ENCODE assay signal across 12 mouse cellular contexts in the genomic region with DNA sequence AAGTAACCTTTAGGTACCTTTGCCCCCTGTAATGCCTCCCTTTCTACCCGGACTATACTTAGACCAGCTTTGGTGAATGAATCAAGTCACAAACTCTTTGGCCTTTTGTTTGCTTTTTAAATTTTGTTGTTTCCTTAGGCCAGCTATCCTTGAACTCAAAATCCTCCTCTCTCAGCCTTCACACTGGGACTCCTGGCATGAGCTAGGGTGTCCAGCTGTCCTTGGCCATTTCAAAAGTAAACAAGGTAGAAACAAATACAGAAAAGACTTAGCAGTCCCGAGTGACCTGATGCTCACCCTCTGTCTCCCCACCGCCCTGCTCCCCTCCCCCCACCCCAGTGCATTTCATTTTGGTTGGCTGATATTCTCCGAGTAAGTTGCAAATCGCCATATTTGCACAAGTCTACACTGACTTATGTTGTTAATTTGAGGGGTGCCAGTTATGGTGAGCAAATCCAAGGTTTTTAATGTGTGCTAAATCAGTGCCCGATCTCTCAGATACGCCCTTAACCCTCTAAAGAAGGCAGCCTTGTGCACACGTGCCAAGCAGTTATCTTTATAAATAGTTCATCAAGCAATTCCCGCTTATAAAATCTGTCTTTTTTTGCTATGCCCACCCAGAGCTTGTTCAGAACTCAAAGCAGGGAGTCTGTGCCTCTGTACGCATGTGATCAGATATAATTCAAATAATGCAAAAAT. TPM values are rescaled to one million over a fixed set of nuclear protein-coding genes. Genes with fewer than 3 reads are reported as not detected.
DNase-seq lines count a peak whose midpoint lies in the region; ATAC-seq lines count a peak whose summit lies in the region.
"Had no signal": no experiment of that assay in that cellular context is flagged by ENCODE, and none has a peak within 500 bp of the region (broad histone marks: within the 10 kb centered on the region; RNA-seq: fewer than 3 reads in every experiment).

No protein-coding gene starts in this region.

- no peak for DNase-seq in heart, adult 9 months (ENCODE audit: low spot score in 2 of 2)
- DNase-seq in limb, embryonic 10.5 days (ENCODE audit: low spot score): no peak
- no peak for DNase-seq in embryonic facial prominence, embryonic 14.5 days (ENCODE audit: low spot score)
- no peak for DNase-seq in adrenal gland, postnatal 36 days
- DNase-seq in retina, postnatal 1 day: no peak

- H3K27me3 ChIP-seq in heart, embryonic 11.5 days (ENCODE audit: control insufficient read depth, insufficient read depth, low read length): no peaks in the 10 kb centered on the region
- H3K27me3 ChIP-seq in limb, embryonic 15.5 days: no peaks in the 10 kb centered on the region
- H3K27me3 ChIP-seq in limb, embryonic 10.5 days (ENCODE audit: low read depth, poor library complexity, severe bottlenecking): no peaks in the 10 kb centered on the region
- no peaks in the 10 kb centered on the region for H3K27me3 ChIP-seq in embryonic facial prominence, embryonic 14.5 days (replicated peaks; ENCODE audit: control insufficient read depth, insufficient read depth, low read length)
- H3K27me3 ChIP-seq in liver, embryonic 15.5 days: no peaks in the 10 kb centered on the region
- H3K27me3 ChIP-seq: CH12.LX, Patski had no signal

- H3K4me2 ChIP-seq in heart, embryonic 11.5 days: peak overlapping the region; percentile 60
- 0 out of 2 replicates have a peak overlapping the region, but pooled peaks have one; percentile 32 for H3K4me2 ChIP-seq in limb, embryonic 15.5 days
- peak overlapping the region; percentile 48 for H3K4me2 ChIP-seq in embryonic facial prominence, embryonic 14.5 days (ENCODE audit: low read depth, low read length)
- peak overlapping the region; percentile 56 for H3K4me2 ChIP-seq in liver, embryonic 15.5 days

- peak overlapping the region; percentile 28; the same call in 1 of the 2 replicates for H3K4me3 ChIP-seq in heart, embryonic 11.5 days (ENCODE audit: low read depth, low read length)
- H3K4me3 ChIP-seq in limb, embryonic 15.5 days: no peak overlapping the region
- no peak overlapping the region for H3K4me3 ChIP-seq in limb, embryonic 10.5 days
- no peak overlapping the region for H3K4me3 ChIP-seq in embryonic facial prominence, embryonic 14.5 days (ENCODE audit: low read depth, low read length)
- H3K4me3 ChIP-seq in liver, embryonic 15.5 days (replicated peaks): no peak overlapping the region

- H3K9me3 ChIP-seq in heart, embryonic 11.5 days (replicated peaks; ENCODE audit: control insufficient read depth, low read length): no peaks in the 10 kb centered on the region
- no peaks in the 10 kb centered on the region for H3K9me3 ChIP-seq in limb, embryonic 15.5 days
- no peaks in the 10 kb centered on the region for H3K9me3 ChIP-seq in limb, embryonic 10.5 days (replicated peaks)
- H3K9me3 ChIP-seq in embryonic facial prominence, embryonic 14.5 days (ENCODE audit: control insufficient read depth, low read length): 0 out of 2 replicates have a peak, but pooled peaks cover 2% of the 10 kb centered on the region
- no peaks in the 10 kb centered on the region for H3K9me3 ChIP-seq in liver, embryonic 15.5 days (replicated peaks)

- H3K9ac ChIP-seq in heart, embryonic 11.5 days (ENCODE audit: low read depth, low read length): no peak overlapping the region
- no peak overlapping the region for H3K9ac ChIP-seq in limb, embryonic 15.5 days
- H3K9ac ChIP-seq in embryonic facial prominence, embryonic 14.5 days (ENCODE audit: low read depth, low read length): no peak overlapping the region
- no peak overlapping the region for H3K9ac ChIP-seq in liver, embryonic 15.5 days

- no peak overlapping the region for H3K27ac ChIP-seq in heart, embryonic 11.5 days (ENCODE audit: low read depth, low read length)
- no peak overlapping the region for H3K27ac ChIP-seq in limb, embryonic 15.5 days
- no peak overlapping the region for H3K27ac ChIP-seq in limb, embryonic 10.5 days
- no peak overlapping the region for H3K27ac ChIP-seq in embryonic facial prominence, embryonic 14.5 days (replicated peaks; ENCODE audit: low read depth, low read length)
- H3K27ac ChIP-seq in liver, embryonic 15.5 days (replicated peaks): no peak overlapping the region

- ATAC-seq in heart, embryonic 11.5 days (replicated peaks; ENCODE audit: insufficient number of reproducible peaks, low FRiP score, low TSS enrichment): no peak
- ATAC-seq in limb, embryonic 15.5 days (ENCODE audit: insufficient number of reproducible peaks, low FRiP score, low TSS enrichment, low read depth): no peak
- no peak for ATAC-seq in embryonic facial prominence, embryonic 14.5 days (ENCODE audit: low read depth)
- ATAC-seq in liver, embryonic 15.5 days (ENCODE audit: insufficient read depth): no peak

- no peaks in the 10 kb centered on the region for H3K4me1 ChIP-seq in heart, embryonic 11.5 days (ENCODE audit: control insufficient read depth, insufficient read depth, low read length)
- H3K4me1 ChIP-seq in limb, embryonic 15.5 days: peaks cover 6% of the 10 kb centered on the region; the same call in 1 of the 2 replicates
- H3K4me1 ChIP-seq in limb, embryonic 10.5 days: peaks cover 11% of the 10 kb centered on the region
- peaks cover 6% of the 10 kb centered on the region; the same call in 1 of the 2 replicates for H3K4me1 ChIP-seq in embryonic facial prominence, embryonic 14.5 days (ENCODE audit: control insufficient read depth, insufficient read depth, low read length)
- H3K4me1 ChIP-seq in liver, embryonic 15.5 days (replicated peaks): peaks cover 11% of the 10 kb centered on the region

- H3K36me3 ChIP-seq in heart, embryonic 11.5 days (ENCODE audit: control insufficient read depth, insufficient read depth, low read length): no peaks in the 10 kb centered on the region
- H3K36me3 ChIP-seq in limb, embryonic 15.5 days: no peaks in the 10 kb centered on the region
- no peaks in the 10 kb centered on the region for H3K36me3 ChIP-seq in limb, embryonic 10.5 days
- no peaks in the 10 kb centered on the region for H3K36me3 ChIP-seq in embryonic facial prominence, embryonic 14.5 days (ENCODE audit: control insufficient read depth, insufficient read depth, low read length)
- no peaks in the 10 kb centered on the region for H3K36me3 ChIP-seq in liver, embryonic 15.5 days (replicated peaks)

- 62% methylated on average over 10 of the region's 10 CpGs for WGBS in heart, embryonic 11.5 days (ENCODE audit: insufficient replicate concordance)
- 76% methylated on average over 10 of the region's 10 CpGs for WGBS in limb, embryonic 15.5 days
- 80% methylated on average over 10 of the region's 10 CpGs for WGBS in limb, embryonic 10.5 days
- WGBS in embryonic facial prominence, embryonic 14.5 days: 64% methylated on average over 10 of the region's 10 CpGs
- 36% methylated on average over 10 of the region's 10 CpGs for WGBS in liver, embryonic 15.5 days (ENCODE audit: insufficient replicate concordance)

RNA-seq across cellular contexts. Expression of a gene that starts 14.3 kb away (rescaled TPM):
- polyA plus RNA-seq in heart, embryonic 11.5 days (2014; fragmentation: Nextera tagmentation; extraction: Ambion mirVana): 0.53 TPM in 1 of 2 replicates, not detected in the other
- polyA plus RNA-seq in limb, embryonic 15.5 days (2015; fragmentation: Nextera tagmentation; extraction: Ambion mirVana): 0.19 and 0.27 TPM in 2 replicates
- polyA plus RNA-seq in limb, embryonic 10.5 days (2016; fragmentation: Nextera tagmentation; extraction: Ambion mirVana): 0.24 TPM in 1 of 2 replicates, not detected in the other
- polyA plus RNA-seq in embryonic facial prominence, embryonic 14.5 days (2014; fragmentation: Nextera tagmentation; extraction: Ambion mirVana): 0.51 and 0.61 TPM in 2 replicates
- polyA plus RNA-seq in liver, embryonic 15.5 days (2015; fragmentation: Nextera tagmentation; extraction: Ambion mirVana): 1.6 and 2.3 TPM in 2 replicates
- under 1 TPM; 0.43 to 0.66 TPM for total RNA-seq in adrenal gland, postnatal 36 days (2021)
- polyA plus RNA-seq: midbrain, embryonic 14.5 days; neural tube, embryonic 14.5 days; Patski had no signal
